Mouse (Mus musculus): ENCODE results near the gene Kif6. TPM values are rescaled to one million over a fixed set of nuclear protein-coding genes. Genes with fewer than 3 reads are reported as not detected.

The Kif6 gene
- polyA plus RNA-seq, 2 experiments = 1.1 TPM

DNA sequence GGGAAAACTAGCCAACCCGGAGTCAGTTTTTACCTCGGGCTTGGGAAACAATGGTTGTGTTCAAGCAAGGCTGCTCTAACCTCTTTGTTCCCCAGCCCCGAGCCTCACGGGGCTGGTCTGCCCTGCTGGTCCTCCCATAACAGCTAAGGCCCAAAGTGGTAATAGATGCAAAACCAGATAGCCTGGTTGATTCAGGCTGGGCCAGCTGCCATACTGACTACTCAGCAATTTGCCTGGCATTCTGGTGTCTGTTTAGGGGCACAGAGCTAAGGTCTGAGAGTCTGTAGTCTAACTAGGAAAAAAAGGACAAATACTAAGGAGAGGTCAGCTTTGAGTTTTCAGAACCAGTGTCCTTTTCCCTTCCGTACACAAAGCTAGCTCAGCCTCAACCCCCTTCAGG is 259.8 kb downstream of the Kif6 start:
- no peaks in the 10 kb centered on the region for H3K36me3 ChIP-seq (ENCODE audit: control insufficient read depth, insufficient read depth, low read length)
- no peak for TF ChIP-seq POLR2A (IDR thresholded peaks at IDR 0.05; ENCODE audit: borderline replicate concordance, extremely low read depth, insufficient read depth, insufficient read length)
- H3K9me3 ChIP-seq (ENCODE audit: control insufficient read depth, low read length) = no peaks in the 10 kb centered on the region
- no peaks in the 10 kb centered on the region for H3K27me3 ChIP-seq (ENCODE audit: control insufficient read depth, insufficient read depth, low read length)
- peaks cover 10% of the 10 kb centered on the region for H3K4me1 ChIP-seq (ENCODE audit: control insufficient read depth, insufficient read depth, low read length)
- H3K9ac ChIP-seq (ENCODE audit: low read depth, low read length, severe bottlenecking) = no peak overlapping the region
- no peak overlapping the region for H3K4me2 ChIP-seq (replicated peaks; ENCODE audit: low read depth, low read length, severe bottlenecking)
- H3K4me3 ChIP-seq (replicated peaks; ENCODE audit: low read length) = no peak overlapping the region
- WGBS = 63% methylated on average over 5 of the region's 5 CpGs
- no peak for DNase-seq (ENCODE audit: low spot score)
- H3K27ac ChIP-seq (replicated peaks; ENCODE audit: low read depth, low read length) = no peak overlapping the region
- no peak for ATAC-seq (ENCODE audit: low FRiP score, low read depth)

DNA sequence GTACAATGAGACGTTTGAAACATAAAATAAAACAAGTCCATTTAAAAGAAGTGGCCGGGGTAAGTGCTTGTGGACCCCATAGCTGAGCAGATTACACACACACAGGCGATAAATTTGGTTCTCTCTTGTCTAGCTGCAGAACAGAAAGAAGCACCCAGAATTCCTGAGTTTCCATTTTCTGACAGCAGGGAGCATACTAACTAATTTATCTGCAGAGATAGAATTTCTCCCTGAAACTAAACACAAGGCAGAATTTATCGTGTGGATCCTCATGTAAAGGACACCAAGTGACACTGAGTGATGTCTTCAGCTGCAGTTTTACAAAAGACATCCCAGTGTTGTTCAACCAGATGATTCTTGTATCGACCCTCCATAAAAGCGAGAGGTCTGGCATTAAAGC is 260.5 kb downstream of the Kif6 start:
- Histone ChIP-seq H3K4me1 (ENCODE audit: control insufficient read depth, insufficient read depth, low read length) (peaks cover 10% of the 10 kb centered on the region), H3K27ac (replicated peaks; ENCODE audit: low read depth, low read length) (no peak overlapping the region), H3K9ac (ENCODE audit: low read depth, low read length, severe bottlenecking) (no peak overlapping the region), H3K4me3 (replicated peaks; ENCODE audit: low read length) (no peak overlapping the region), H3K36me3 (ENCODE audit: control insufficient read depth, insufficient read depth, low read length) (no peaks in the 10 kb centered on the region), H3K27me3 (ENCODE audit: control insufficient read depth, insufficient read depth, low read length) (no peaks in the 10 kb centered on the region), H3K9me3 (ENCODE audit: control insufficient read depth, low read length) (no peaks in the 10 kb centered on the region), H3K4me2 (replicated peaks; ENCODE audit: low read depth, low read length, severe bottlenecking) (no peak overlapping the region)
- ATAC-seq (ENCODE audit: low FRiP score, low read depth) = no peak
- no peak for TF ChIP-seq POLR2A (IDR thresholded peaks at IDR 0.05; ENCODE audit: borderline replicate concordance, extremely low read depth, insufficient read depth, insufficient read length)
- DNase-seq (ENCODE audit: low spot score) = no peak
- WGBS = 29% methylated on average over 6 of the region's 6 CpGs

- no peaks in the 10 kb centered on the region for H3K9me3 ChIP-seq (ENCODE audit: control insufficient read depth, low read length)
- 38% methylated on average over 15 of the region's 15 CpGs for WGBS
- no peak for DNase-seq (ENCODE audit: low spot score)
- no peak for ATAC-seq (ENCODE audit: low FRiP score, low read depth)
- no peak for TF ChIP-seq POLR2A (IDR thresholded peaks at IDR 0.05; ENCODE audit: borderline replicate concordance, extremely low read depth, insufficient read depth, insufficient read length)
- H3K4me3 ChIP-seq (replicated peaks; ENCODE audit: low read length) = no peak overlapping the region
- peaks cover 10% of the 10 kb centered on the region for H3K4me1 ChIP-seq (ENCODE audit: control insufficient read depth, insufficient read depth, low read length)
- no peak overlapping the region for H3K9ac ChIP-seq (ENCODE audit: low read depth, low read length, severe bottlenecking)
- no peak overlapping the region for H3K4me2 ChIP-seq (replicated peaks; ENCODE audit: low read depth, low read length, severe bottlenecking)
- no peaks in the 10 kb centered on the region for H3K27me3 ChIP-seq (ENCODE audit: control insufficient read depth, insufficient read depth, low read length)
- H3K27ac ChIP-seq (replicated peaks; ENCODE audit: low read depth, low read length) = no peak overlapping the region
- H3K36me3 ChIP-seq (ENCODE audit: control insufficient read depth, insufficient read depth, low read length) = no peaks in the 10 kb centered on the region
Measured at GRCm38 (mm10) chr17:49875939-49876651, 261.2 kb downstream of the Kif6 start.

GRCm38 (mm10) chr17:49880919-49881744 is 266.2 kb downstream of the Kif6 start:
- Histone ChIP-seq H3K27me3 (ENCODE audit: control insufficient read depth, insufficient read depth, low read length) (no peaks in the 10 kb centered on the region), H3K4me2 (replicated peaks; ENCODE audit: low read depth, low read length, severe bottlenecking) (no peak overlapping the region), H3K4me1 (ENCODE audit: control insufficient read depth, insufficient read depth, low read length) (no peaks in the 10 kb centered on the region), H3K27ac (replicated peaks; ENCODE audit: low read depth, low read length) (no peak overlapping the region), H3K9me3 (ENCODE audit: control insufficient read depth, low read length) (no peaks in the 10 kb centered on the region), H3K4me3 (replicated peaks; ENCODE audit: low read length) (no peak overlapping the region), H3K36me3 (ENCODE audit: control insufficient read depth, insufficient read depth, low read length) (no peaks in the 10 kb centered on the region), H3K9ac (ENCODE audit: low read depth, low read length, severe bottlenecking) (no peak overlapping the region)
- no peak for ATAC-seq (ENCODE audit: low FRiP score, low read depth)
- DNase-seq (ENCODE audit: low spot score) = no peak
- 90% methylated on average over 5 of the region's 5 CpGs for WGBS
- no peak for TF ChIP-seq POLR2A (IDR thresholded peaks at IDR 0.05; ENCODE audit: borderline replicate concordance, extremely low read depth, insufficient read depth, insufficient read length)

GRCm38 (mm10) chr17:49881796-49882195 is 266.9 kb downstream of the Kif6 start:
- H3K4me3 ChIP-seq (replicated peaks; ENCODE audit: low read length) = no peak overlapping the region
- no peak overlapping the region for H3K9ac ChIP-seq (ENCODE audit: low read depth, low read length, severe bottlenecking)
- H3K4me2 ChIP-seq (replicated peaks; ENCODE audit: low read depth, low read length, severe bottlenecking) = no peak overlapping the region
- no peaks in the 10 kb centered on the region for H3K9me3 ChIP-seq (ENCODE audit: control insufficient read depth, low read length)
- no peak overlapping the region for H3K27ac ChIP-seq (replicated peaks; ENCODE audit: low read depth, low read length)
- ATAC-seq (ENCODE audit: low FRiP score, low read depth) (no peak), DNase-seq (ENCODE audit: low spot score) (no peak)
- TF ChIP-seq POLR2A (IDR thresholded peaks at IDR 0.05; ENCODE audit: borderline replicate concordance, extremely low read depth, insufficient read depth, insufficient read length) = no peak
- no peaks in the 10 kb centered on the region for H3K36me3 ChIP-seq (ENCODE audit: control insufficient read depth, insufficient read depth, low read length)
- 87% methylated on average over 7 of the region's 7 CpGs for WGBS
- no peaks in the 10 kb centered on the region for H3K27me3 ChIP-seq (ENCODE audit: control insufficient read depth, insufficient read depth, low read length)
- H3K4me1 ChIP-seq (ENCODE audit: control insufficient read depth, insufficient read depth, low read length) = no peaks in the 10 kb centered on the region
